Mouse (Mus musculus) forebrain, postnatal 0 days (tissue): ENCODE data around the gene Map3k20. TPM values are rescaled to one million over a fixed set of nuclear protein-coding genes. Genes with fewer than 3 reads are reported as not detected.

Experiments
- ATAC-seq: fragments of 200-750 bp; cut with Nextera tagmentation; 2 replicates; pipeline ENCODE4 v1.8.0; 2017; ENCODE audit warnings: mild to moderate bottlenecking, moderate library complexity
- DNase-seq: peaks from one replicate; pipeline ENCODE4 v3.0.0-alpha.2; 2015
- H3K27ac ChIP-seq: fragments of 300-500 bp; sonication (generic); 2 replicates; pipeline ENCODE4 v1.5.1; 2014; ENCODE audit warnings: low read depth, mild to moderate bottlenecking, antibody characterized with exemption, low read length, moderate library complexity, mixed read lengths
- H3K27me3 ChIP-seq: fragments of 300-500 bp; sonication (generic); 2 replicates; pipeline ENCODE4 v1.6.1; 2014; ENCODE audit warnings: mild to moderate bottlenecking, low read length, mixed read lengths; ENCODE audit not compliant: insufficient read depth
- H3K36me3 ChIP-seq: fragments of 300-500 bp; sonication (generic); 2 replicates; pipeline ENCODE4 v1.6.1; 2014; ENCODE audit warnings: mild to moderate bottlenecking, moderate library complexity; ENCODE audit not compliant: insufficient read depth
- H3K4me1 ChIP-seq: fragments of 300-500 bp; sonication (generic); 2 replicates; pipeline ENCODE4 v1.6.1; 2014; ENCODE audit warnings: antibody characterized with exemption; ENCODE audit not compliant: insufficient read depth
- H3K4me2 ChIP-seq: fragments of 300-500 bp; sonication (generic); 2 replicates; pipeline ENCODE4 v1.6.1; 2014; ENCODE audit warnings: low read depth, mild to moderate bottlenecking, moderate library complexity
- H3K4me3 ChIP-seq: fragments of 300-500 bp; sonication (generic); 2 replicates; pipeline ENCODE4 v1.5.1; 2014; ENCODE audit warnings: low read depth, low read length, mixed read lengths
- H3K9ac ChIP-seq: fragments of 300-500 bp; sonication (generic); 2 replicates; pipeline ENCODE4 v1.6.1; 2014; ENCODE audit warnings: mild to moderate bottlenecking
- H3K9me3 ChIP-seq: fragments of 300-500 bp; sonication (generic); 2 replicates; pipeline ENCODE4 v1.6.1; 2016; ENCODE audit warnings: low read length
- CTCF ChIP-seq: sonication (generic); IDR thresholded peaks from 2 replicates; pipeline ENCODE4 v1.5.1; 2016; ENCODE audit warnings: antibody characterized with exemption, control low read depth, low read depth
- WGBS: fragments of 180-500 bp; shearing (Covaris S2); extraction: QIAGEN DNeasy Blood & Tissue Kit; methylation state at CpG from one replicate; pipeline ENCODE4 v1.1.7; 2014; 5-methylcytosine and 5-hydroxymethylcytosine counted together
- polyA plus RNA-seq: library from polyadenylated mRNA; unstranded; fragments of >200 nt; fragmentation: Nextera tagmentation; extraction: Ambion mirVana; gene quantifications from 2 replicates; pipeline ENCODE4 v1.2.1, GENCODE M21; 2015
- total RNA-seq: library from RNA; depleted of rRNA; stranded (reverse); fragments of >200 nt; gene quantifications from 2 replicates; pipeline ENCODE4 v1.2.3, GENCODE M21; 2014

Gene Map3k20
- total and polyA plus RNA-seq, 2 experiments from 2014 or later = 3.6 to 8.9 TPM

DNA sequence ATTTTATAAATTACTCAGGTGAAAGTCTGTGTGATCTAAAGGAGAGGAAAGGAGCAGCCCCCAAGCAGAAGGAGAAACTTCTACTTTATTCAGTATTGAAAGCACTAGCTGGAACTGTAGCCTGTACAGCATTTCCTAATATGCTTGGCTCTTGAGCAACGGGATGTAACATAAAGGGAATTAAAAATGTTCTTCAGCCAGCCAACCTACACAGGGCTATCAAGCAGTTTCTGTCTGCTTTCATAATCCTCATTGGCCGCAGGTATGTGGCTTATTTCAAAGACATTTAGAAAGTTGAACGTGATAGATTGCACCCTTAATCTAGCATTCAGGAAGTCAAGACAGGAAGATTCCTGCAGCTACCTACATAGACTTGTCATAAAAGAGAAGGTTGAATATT, 47.8 kb downstream of the Map3k20 start:
- H3K9ac ChIP-seq = no peak overlapping the region

DNA sequence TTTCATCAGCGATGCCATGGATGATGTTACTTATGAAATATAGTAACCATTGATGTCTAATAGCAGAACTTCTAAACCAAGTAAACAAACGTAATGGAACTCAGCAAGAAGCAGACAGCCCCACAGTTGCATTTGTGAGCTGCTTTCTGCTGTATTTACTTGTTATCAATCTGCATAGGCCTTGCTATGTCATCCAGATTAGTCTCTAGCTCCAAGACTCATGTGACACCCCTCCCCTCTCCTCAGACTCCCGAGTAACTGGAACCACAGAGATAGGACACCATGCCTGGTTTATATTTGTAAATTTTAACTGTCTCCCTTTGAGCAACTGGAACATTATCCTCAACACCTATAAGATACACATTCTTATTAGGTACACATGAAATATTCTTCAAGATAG, 51.4 kb downstream of the Map3k20 start:
- Histone ChIP-seq H3K9ac (no peak overlapping the region), H3K27ac (no peak overlapping the region), H3K36me3 (no peaks in the 10 kb centered on the region), H3K27me3 (no peaks in the 10 kb centered on the region), H3K4me1 (no peaks in the 10 kb centered on the region), H3K4me3 (no peak overlapping the region), H3K9me3 (no peaks in the 10 kb centered on the region), H3K4me2 (no peak overlapping the region)
- TF ChIP-seq CTCF = no peak
- WGBS = 94% methylated on average over 3 of the region's 3 CpGs
- no peak for DNase-seq
- ATAC-seq = no peak

More for the DNA sequence above, 47.8 kb downstream of the Map3k20 start:
- Histone ChIP-seq H3K4me2 (no peak overlapping the region), H3K9me3 (no peaks in the 10 kb centered on the region), H3K36me3 (no peaks in the 10 kb centered on the region), H3K27me3 (no peaks in the 10 kb centered on the region), H3K27ac (no peak overlapping the region), H3K4me3 (no peak overlapping the region), H3K4me1 (no peaks in the 10 kb centered on the region)
- TF ChIP-seq CTCF = no peak
- ATAC-seq = no peak
- DNase-seq = no peak
- WGBS = 75% methylated on average over 3 of the region's 3 CpGs

DNA sequence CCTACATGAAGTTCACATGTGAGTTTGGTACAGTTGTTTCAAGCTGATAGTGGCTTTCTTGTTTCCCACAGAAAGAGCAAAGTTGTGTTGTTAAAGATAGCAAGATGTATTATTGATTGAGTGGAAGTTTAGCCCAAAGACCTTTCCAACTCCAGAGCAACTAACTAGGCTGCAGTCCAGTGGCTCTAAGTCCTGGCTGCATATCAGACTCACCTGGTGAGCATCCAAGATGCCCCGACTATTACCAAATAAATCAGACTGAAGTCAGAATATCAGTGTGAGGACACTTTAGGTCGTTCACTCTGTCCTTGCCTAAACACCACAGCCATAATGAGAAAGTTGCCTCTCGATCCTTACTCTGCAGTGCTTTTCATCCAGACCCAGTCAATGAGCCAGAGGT, 59.8 kb downstream of the Map3k20 start:
- no peak for DNase-seq
- ATAC-seq = no peak
- H3K4me1 ChIP-seq = no peaks in the 10 kb centered on the region
- H3K9me3 ChIP-seq = no peaks in the 10 kb centered on the region
- no peaks in the 10 kb centered on the region for H3K36me3 ChIP-seq
- TF ChIP-seq CTCF = no peak
- 86% methylated on average over 3 of the region's 3 CpGs for WGBS
- no peaks in the 10 kb centered on the region for H3K27me3 ChIP-seq
- H3K9ac ChIP-seq = no peak overlapping the region
- H3K4me3 ChIP-seq = no peak overlapping the region
- no peak overlapping the region for H3K27ac ChIP-seq
- H3K4me2 ChIP-seq = no peak overlapping the region

DNA sequence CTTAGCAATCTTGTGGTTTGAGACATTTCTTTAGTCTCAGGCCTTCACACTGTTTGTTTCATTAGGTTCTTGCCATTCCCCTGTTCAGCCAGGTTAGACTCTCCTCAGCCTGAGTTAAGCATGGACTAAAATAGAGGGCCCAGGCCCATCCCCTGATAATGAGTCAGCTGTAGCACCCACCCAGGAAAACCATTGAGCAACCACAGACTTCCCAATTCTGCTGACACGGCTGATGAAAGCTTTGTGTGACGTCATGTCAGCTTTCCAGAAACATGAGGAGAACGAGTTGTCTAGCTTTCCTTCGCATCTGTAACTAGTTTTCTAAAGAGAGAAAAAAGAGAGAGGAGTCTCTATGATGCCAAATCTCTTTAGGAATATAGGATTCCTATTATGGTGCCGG, 65.9 kb downstream of the Map3k20 start:
- 78% methylated on average over 5 of the region's 5 CpGs for WGBS
- Histone ChIP-seq H3K27ac (no peak overlapping the region), H3K4me1 (no peaks in the 10 kb centered on the region), H3K4me3 (no peak overlapping the region), H3K9ac (no peak overlapping the region), H3K4me2 (no peak overlapping the region), H3K9me3 (no peaks in the 10 kb centered on the region), H3K27me3 (no peaks in the 10 kb centered on the region), H3K36me3 (no peaks in the 10 kb centered on the region)
- TF ChIP-seq CTCF = no peak
- ATAC-seq (no peak), DNase-seq (no peak)

DNA sequence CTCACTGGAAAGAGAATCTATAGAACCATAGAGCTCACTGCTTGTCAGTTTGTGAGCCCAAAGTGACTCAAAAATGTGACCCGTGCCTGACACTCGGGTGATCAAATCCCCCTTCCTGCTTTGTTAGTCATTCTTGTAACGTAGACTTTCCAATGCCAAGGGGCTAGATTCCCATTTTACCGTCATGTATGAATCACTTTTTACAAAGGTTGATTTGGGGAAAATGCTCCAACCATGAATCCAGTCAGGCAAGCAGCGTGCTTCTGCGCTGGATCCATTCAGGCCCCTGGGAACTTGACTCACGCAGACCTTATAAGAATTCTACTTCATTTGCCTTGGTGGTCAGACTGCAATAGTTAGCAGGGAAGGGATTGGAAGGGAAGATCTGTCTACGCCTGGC, 66.3 kb downstream of the Map3k20 start:
- TF ChIP-seq CTCF = no peak
- Histone ChIP-seq H3K9ac (no peak overlapping the region), H3K27ac (no peak overlapping the region), H3K4me1 (no peaks in the 10 kb centered on the region), H3K9me3 (no peaks in the 10 kb centered on the region), H3K4me3 (no peak overlapping the region), H3K36me3 (no peaks in the 10 kb centered on the region), H3K4me2 (no peak overlapping the region), H3K27me3 (no peaks in the 10 kb centered on the region)
- ATAC-seq (no peak), DNase-seq (no peak)
- WGBS = 96% methylated on average over 8 of the region's 8 CpGs

DNA sequence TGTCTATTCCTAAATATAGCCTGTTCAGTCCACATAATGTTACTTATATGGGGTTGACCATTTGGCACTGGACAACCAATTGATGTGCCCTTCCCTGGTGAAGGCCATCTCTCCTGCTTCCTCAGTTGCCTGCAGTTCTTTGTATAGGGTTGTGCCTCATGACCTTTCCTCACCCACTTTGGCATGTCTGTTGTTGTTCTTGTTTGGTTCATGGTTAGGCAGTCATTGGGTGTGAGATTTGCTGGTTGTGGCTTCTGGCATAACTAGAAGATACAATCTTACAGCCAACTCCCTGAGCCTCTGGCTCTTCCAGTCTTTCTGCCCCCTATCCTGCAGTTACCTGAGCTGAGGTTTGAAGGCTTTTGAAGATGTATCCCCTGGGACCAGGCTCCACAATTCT, 67.3 kb downstream of the Map3k20 start:
- Histone ChIP-seq H3K36me3 (no peaks in the 10 kb centered on the region), H3K27me3 (no peaks in the 10 kb centered on the region), H3K4me2 (no peak overlapping the region), H3K4me3 (no peak overlapping the region), H3K4me1 (no peaks in the 10 kb centered on the region), H3K9me3 (no peaks in the 10 kb centered on the region), H3K27ac (no peak overlapping the region), H3K9ac (no peak overlapping the region)
- DNase-seq (no peak), ATAC-seq (no peak)
- TF ChIP-seq CTCF = no peak

DNA sequence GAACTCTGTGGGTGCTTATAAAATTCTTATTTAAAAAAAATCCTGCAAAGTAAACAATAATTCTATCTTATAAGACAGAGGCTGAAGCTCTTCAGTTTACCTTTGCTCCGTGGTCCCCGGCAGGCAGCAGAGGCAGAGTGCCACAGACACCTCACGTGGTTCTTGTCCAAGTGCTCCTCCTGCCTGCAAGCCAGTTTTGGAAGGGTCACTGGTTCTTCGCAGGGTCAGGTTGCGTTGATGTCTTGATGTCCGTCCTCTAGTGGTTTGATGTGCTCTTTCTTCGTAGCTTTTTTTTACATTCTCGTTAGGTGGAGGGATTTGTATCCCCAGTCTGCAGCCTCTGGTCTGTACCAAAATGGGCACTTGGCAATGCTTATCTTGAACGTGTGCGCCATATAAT, 71.0 kb downstream of the Map3k20 start:
- Histone ChIP-seq H3K27ac (no peak overlapping the region), H3K4me1 (no peaks in the 10 kb centered on the region), H3K27me3 (no peaks in the 10 kb centered on the region), H3K4me2 (no peak overlapping the region), H3K36me3 (no peaks in the 10 kb centered on the region), H3K4me3 (no peak overlapping the region), H3K9ac (no peak overlapping the region), H3K9me3 (no peaks in the 10 kb centered on the region)
- WGBS = 81% methylated on average over 10 of the region's 10 CpGs
- ATAC-seq = no peak
- no peak for TF ChIP-seq CTCF
- no peak for DNase-seq

DNA sequence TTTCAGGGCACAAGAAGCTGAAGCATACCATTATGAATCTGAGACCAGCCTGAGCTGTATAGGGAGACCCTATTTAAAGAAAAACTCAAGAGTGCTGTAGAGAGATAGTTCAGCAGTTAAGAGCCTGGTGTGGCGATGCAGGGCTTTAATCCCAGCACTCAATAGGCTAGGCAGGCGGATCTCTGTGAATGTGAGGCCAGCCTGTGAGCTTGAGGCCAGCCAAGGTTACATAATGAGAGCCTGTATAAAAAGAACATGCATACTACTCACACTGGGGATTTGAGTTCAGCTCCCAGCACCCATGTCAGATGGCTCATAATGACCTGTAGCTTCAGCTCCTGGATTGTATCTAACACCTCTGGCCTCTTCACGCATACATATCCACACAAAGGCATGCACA, 76.1 kb downstream of the Map3k20 start:
- no peak overlapping the region for H3K9ac ChIP-seq
- no peaks in the 10 kb centered on the region for H3K36me3 ChIP-seq
- no peak overlapping the region for H3K4me3 ChIP-seq
- no peak overlapping the region for H3K27ac ChIP-seq
- no peak for TF ChIP-seq CTCF
- no peaks in the 10 kb centered on the region for H3K27me3 ChIP-seq
- no peak overlapping the region for H3K4me2 ChIP-seq
- WGBS = 49% methylated on average over 3 of the region's 3 CpGs
- ATAC-seq (no peak), DNase-seq (no peak)
- H3K4me1 ChIP-seq = no peaks in the 10 kb centered on the region; the same call in 1 of the 2 replicates
- no peaks in the 10 kb centered on the region for H3K9me3 ChIP-seq
